Mouse (Mus musculus) forebrain, postnatal 0 days (tissue): Measurements from ENCODE around the gene Slc25a24. TPM values are rescaled to one million over a fixed set of nuclear protein-coding genes. Genes with fewer than 3 reads are reported as not detected.

Source experiments
- ATAC-seq: fragments of 200-750 bp; cut with Nextera tagmentation; 2 replicates; pipeline ENCODE4 v1.8.0; 2017; ENCODE audit warnings: mild to moderate bottlenecking, moderate library complexity
- DNase-seq: peaks from one replicate; pipeline ENCODE4 v3.0.0-alpha.2; 2015
- H3K27ac ChIP-seq: fragments of 300-500 bp; sonication (generic); 2 replicates; pipeline ENCODE4 v1.5.1; 2014; ENCODE audit warnings: low read depth, mild to moderate bottlenecking, antibody characterized with exemption, low read length, moderate library complexity, mixed read lengths
- H3K27me3 ChIP-seq: fragments of 300-500 bp; sonication (generic); 2 replicates; pipeline ENCODE4 v1.6.1; 2014; ENCODE audit warnings: mild to moderate bottlenecking, low read length, mixed read lengths; ENCODE audit not compliant: insufficient read depth
- H3K36me3 ChIP-seq: fragments of 300-500 bp; sonication (generic); 2 replicates; pipeline ENCODE4 v1.6.1; 2014; ENCODE audit warnings: mild to moderate bottlenecking, moderate library complexity; ENCODE audit not compliant: insufficient read depth
- H3K4me1 ChIP-seq: fragments of 300-500 bp; sonication (generic); 2 replicates; pipeline ENCODE4 v1.6.1; 2014; ENCODE audit warnings: antibody characterized with exemption; ENCODE audit not compliant: insufficient read depth
- H3K4me2 ChIP-seq: fragments of 300-500 bp; sonication (generic); 2 replicates; pipeline ENCODE4 v1.6.1; 2014; ENCODE audit warnings: low read depth, mild to moderate bottlenecking, moderate library complexity
- H3K4me3 ChIP-seq: fragments of 300-500 bp; sonication (generic); 2 replicates; pipeline ENCODE4 v1.5.1; 2014; ENCODE audit warnings: low read depth, low read length, mixed read lengths
- H3K9ac ChIP-seq: fragments of 300-500 bp; sonication (generic); 2 replicates; pipeline ENCODE4 v1.6.1; 2014; ENCODE audit warnings: mild to moderate bottlenecking
- H3K9me3 ChIP-seq: fragments of 300-500 bp; sonication (generic); 2 replicates; pipeline ENCODE4 v1.6.1; 2016; ENCODE audit warnings: low read length
- CTCF ChIP-seq: sonication (generic); IDR thresholded peaks from 2 replicates; pipeline ENCODE4 v1.5.1; 2016; ENCODE audit warnings: antibody characterized with exemption, control low read depth, low read depth
- WGBS: fragments of 180-500 bp; shearing (Covaris S2); extraction: QIAGEN DNeasy Blood & Tissue Kit; methylation state at CpG from one replicate; pipeline ENCODE4 v1.1.7; 2014; 5-methylcytosine and 5-hydroxymethylcytosine counted together
- polyA plus RNA-seq: library from polyadenylated mRNA; unstranded; fragments of >200 nt; fragmentation: Nextera tagmentation; extraction: Ambion mirVana; gene quantifications from 2 replicates; pipeline ENCODE4 v1.2.1, GENCODE M21; 2015
- total RNA-seq: library from RNA; depleted of rRNA; stranded (reverse); fragments of >200 nt; gene quantifications from 2 replicates; pipeline ENCODE4 v1.2.3, GENCODE M21; 2014; rRNA removed

Slc25a24 gene
- total and polyA plus RNA-seq, 2 experiments from 2014 or later, result 2.7 to 5.2 TPM

GRCm38 (mm10) chr3:109212322-109212721 is 89.4 kb downstream of the Slc25a24 start:
- WGBS, result 92% methylated on average over 3 of the region's 3 CpGs

GRCm38 (mm10) chr3:109216352-109216751 is 93.4 kb downstream of the Slc25a24 start:
- DNase-seq (no peak), ATAC-seq (no peak)
- H3K27ac ChIP-seq, result no peak overlapping the region
- no peaks in the 10 kb centered on the region for H3K36me3 ChIP-seq
- TF ChIP-seq CTCF, result no peak
- no peak overlapping the region for H3K9ac ChIP-seq
- H3K27me3 ChIP-seq, result no peaks in the 10 kb centered on the region
- no peak overlapping the region for H3K4me2 ChIP-seq
- H3K4me3 ChIP-seq, result no peak overlapping the region
- no peaks in the 10 kb centered on the region for H3K4me1 ChIP-seq
- no peaks in the 10 kb centered on the region for H3K9me3 ChIP-seq

More at GRCm38 (mm10) chr3:109212322-109212721, 89.4 kb downstream of the Slc25a24 start:
- no peak for ATAC-seq
- Histone ChIP-seq H3K4me2 (no peak overlapping the region), H3K9ac (no peak overlapping the region), H3K4me1 (no peaks in the 10 kb centered on the region), H3K36me3 (no peaks in the 10 kb centered on the region), H3K4me3 (no peak overlapping the region), H3K27me3 (no peaks in the 10 kb centered on the region), H3K27ac (no peak overlapping the region), H3K9me3 (no peaks in the 10 kb centered on the region)
- no peak for TF ChIP-seq CTCF
- DNase-seq, result no peak

Other genes starting within 250 kb of the Slc25a24 start
- gene Fndc7, start 233.1 kb upstream of the Slc25a24 start, total RNA-seq, result 0.24 TPM in 1 of 2 replicates, not detected in the other
- gene Fndc7, start 233.1 kb upstream of the Slc25a24 start, polyA plus RNA-seq, result not detected in 2 replicates
- 24.9 and 33.4 TPM in 2 replicates for gene Prpf38b, start 211.4 kb upstream of the Slc25a24 start, total RNA-seq
- 17.5 and 34.3 TPM in 2 replicates for gene Prpf38b, start 211.4 kb upstream of the Slc25a24 start, polyA plus RNA-seq
- 0.24 and 9.9 TPM in 2 replicates for gene Henmt1, start 183.3 kb upstream of the Slc25a24 start, total RNA-seq
- gene Henmt1, start 183.3 kb upstream of the Slc25a24 start, polyA plus RNA-seq, result 2.2 and 2.4 TPM in 2 replicates
- not detected in 2 replicates for gene Gm9857, start 182.7 kb upstream of the Slc25a24 start, total RNA-seq
- gene Gm9857, start 182.7 kb upstream of the Slc25a24 start, polyA plus RNA-seq, result 0.52 TPM in 1 of 2 replicates, not detected in the other
- gene Fam102b, start 95.5 kb upstream of the Slc25a24 start, total RNA-seq, result 99.9 and 101 TPM in 2 replicates
- 19.8 and 26.8 TPM in 2 replicates for gene Fam102b, start 95.5 kb upstream of the Slc25a24 start, polyA plus RNA-seq
- not detected in 2 replicates for gene Slc25a54, start 42.7 kb upstream of the Slc25a24 start, total RNA-seq
- not detected in 2 replicates for gene Slc25a54, start 42.7 kb upstream of the Slc25a24 start, polyA plus RNA-seq
- gene Vav3, start 217.5 kb downstream of the Slc25a24 start, total RNA-seq, result 7.9 and 9.0 TPM in 2 replicates
- 4.6 and 7.7 TPM in 2 replicates for gene Vav3, start 217.5 kb downstream of the Slc25a24 start, polyA plus RNA-seq